Mouse (Mus musculus) kidney, adult 8-10 months (tissue): ENCODE results near the gene BC030500.
A peak's percentile ranks its signal among the peaks of the same experiment; 100 is the strongest.

Source experiments
- DNase-seq, 2 experiments: peaks; one replicate each; pipeline ENCODE4 v3.0.0; 2022

BC030500 gene

DNA sequence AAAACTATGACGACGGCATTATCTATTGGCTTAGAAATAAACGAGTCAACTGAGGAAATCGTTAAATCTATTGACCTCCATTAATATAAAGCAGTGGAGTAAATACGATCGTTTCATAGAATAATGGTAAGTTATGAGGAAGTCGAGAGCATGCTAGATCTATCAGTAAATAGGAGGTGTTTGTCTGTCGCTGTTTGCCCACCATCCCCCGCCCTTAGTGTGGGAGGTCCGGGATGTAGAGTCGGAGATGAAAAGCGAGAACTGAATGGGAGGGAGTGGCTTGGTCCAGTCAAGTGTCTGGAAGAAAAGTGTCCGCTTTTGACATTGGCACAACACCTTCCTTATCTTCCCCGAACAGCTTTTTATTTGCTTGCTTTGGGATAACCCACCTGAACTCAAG, at the start of gene BC030500:
Gene BC030500 (plus strand): TSS at position 79 of the 400 bp plus-strand sequence.
- no peak for DNase-seq

DNA sequence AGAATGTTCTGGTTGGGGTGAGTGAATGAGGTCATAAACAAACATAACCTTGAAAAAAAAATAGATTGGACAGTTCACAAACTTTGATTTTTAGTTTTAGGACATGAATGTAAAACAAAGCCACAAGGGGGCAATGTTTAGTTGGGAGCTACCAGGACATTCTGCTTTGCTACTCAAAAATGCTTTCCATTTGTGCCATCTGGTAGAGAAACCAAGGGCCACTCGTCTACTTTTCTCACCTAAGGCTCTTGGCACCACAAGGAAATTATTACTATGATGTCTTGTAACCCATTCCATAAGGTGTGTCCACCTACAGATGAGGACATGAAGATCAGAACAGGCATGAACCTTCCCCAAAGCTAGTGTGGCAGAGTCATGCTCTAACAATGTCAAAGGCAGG, 25.1 kb upstream of the BC030500 start:
- no peak for DNase-seq

DNA sequence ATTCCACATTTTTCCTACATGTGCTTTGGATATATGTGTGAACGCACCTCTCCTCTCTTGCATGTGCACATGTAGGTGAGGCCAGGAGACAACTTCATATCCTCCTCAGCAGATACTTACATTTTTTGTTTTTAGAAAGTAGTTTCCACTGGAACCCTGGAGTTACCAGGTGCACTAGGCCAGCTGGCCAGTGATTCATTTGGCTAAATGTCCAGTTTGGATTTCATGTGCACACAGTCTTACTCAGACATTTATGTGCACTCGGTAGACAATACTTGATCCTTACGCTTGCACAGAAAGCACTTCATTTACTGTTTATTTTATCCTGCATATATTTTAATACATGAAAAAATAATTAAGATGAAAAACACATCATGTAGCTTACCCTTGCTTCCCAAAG, 21.0 kb upstream of the BC030500 start:
- no peak for DNase-seq

DNA sequence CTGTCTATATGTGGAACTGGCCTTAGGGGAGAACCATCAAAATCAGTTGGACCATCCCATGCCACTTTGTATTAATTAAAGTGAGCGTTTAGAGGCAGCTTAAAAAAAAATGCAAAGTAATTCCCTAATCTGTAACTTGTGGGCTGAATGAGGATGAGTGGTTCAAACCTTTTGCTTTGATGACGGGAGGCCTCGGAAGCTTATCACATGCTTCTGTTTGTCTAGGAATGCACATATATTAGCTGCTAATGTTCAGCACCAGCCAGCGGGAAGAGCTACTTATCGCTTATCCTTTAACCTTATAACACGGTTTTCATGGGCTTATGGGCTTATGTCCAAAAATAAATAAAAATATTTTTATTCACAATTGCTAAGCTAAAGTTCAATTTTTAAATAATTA, 15.6 kb upstream of the BC030500 start:
- DNase-seq = no peak

DNA sequence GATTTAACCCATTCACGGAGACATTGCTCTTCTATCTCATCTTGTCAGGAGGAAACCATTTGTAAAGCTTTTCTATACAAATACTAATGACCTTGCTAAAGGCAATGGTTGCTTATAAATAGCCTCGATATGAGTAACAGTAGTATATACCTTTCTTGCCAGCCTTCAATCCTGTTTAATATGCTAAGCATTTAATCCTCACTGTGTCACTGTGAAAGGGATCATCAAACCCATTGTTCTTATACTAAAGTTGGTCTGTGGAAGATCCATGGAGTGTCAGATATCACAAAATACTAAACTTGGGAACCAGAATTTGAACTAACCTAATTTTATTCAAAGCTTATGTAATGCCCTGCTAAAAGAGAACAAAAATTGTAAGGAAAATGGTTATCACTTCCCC, 7.1 kb upstream of the BC030500 start:
- DNase-seq = no peak

DNA sequence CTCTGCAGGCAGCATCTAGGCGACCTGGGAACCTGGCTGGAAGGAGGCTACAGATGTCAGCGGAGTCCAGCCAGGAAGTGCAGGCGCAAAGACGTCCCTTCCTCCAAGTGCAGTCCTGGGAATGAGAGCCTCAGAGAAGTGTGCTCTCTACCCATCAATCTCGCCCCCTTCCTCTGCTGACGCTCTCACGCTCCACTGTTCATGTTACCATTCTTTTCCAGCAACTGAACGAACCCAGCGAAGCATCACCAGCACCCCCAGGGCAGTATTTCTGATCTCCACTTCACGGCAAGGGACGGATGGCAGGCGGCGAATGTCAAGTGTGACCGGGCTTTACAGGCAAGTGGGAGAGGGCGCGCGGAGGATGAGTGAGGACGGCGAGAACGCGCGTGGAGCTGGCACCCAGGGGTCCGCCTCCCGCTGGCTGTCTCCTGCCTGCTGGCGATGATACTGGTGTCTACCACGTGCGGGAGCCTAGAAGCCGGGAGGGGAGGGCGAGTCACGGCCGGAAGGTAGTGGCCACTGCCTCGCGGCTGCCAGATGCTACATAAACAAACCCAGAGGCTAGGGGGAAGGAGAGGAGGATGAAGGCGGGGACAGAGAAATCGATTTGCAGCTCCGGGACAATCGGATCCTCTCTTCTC, 763 bp downstream of the BC030500 start, which contains the start of gene Galntl6:
Gene Galntl6 (minus strand): TSS at position 445 of the 644 bp plus-strand sequence.
- no peak for DNase-seq

DNA sequence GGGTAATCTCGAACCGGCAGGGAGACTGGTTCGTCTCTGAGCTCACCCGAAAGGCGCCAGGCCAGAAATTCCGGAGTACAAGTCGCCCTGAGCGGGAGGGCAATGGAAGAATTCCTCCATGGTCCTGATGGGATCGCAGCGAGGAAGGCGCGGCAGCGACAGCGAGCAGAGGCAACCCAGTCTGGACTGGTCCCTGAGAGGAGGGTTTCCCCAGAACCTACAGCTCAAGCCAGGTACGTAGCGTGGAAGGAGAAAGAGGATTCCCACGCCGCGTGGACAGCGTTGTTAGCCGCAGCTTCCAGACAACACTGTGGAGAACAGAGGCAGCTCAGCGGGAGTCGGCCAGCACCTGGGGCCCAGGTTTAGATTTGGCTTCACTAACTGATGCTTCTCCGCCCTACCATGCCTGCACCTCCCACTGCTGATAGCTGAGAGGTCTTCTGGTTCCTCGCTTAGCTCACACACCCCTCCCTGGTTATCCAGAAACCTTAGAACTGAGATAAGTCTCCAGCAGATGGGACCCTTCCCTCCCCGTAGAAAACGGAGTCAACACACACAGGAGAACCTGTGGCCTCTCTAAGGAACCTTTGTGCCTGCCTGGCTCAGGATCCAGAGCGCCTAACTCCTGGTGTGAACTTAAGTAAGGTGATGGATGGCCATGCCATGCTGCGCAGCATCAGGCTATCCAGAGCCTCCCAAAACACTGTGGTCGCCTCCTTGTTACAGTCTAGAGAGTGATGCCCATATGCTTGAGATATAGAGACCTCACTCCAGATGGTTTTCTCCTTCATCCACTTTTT, 1.5 kb downstream of the BC030500 start:
- DNase-seq = peak in 1 of 2 experiments; percentile 2

DNA sequence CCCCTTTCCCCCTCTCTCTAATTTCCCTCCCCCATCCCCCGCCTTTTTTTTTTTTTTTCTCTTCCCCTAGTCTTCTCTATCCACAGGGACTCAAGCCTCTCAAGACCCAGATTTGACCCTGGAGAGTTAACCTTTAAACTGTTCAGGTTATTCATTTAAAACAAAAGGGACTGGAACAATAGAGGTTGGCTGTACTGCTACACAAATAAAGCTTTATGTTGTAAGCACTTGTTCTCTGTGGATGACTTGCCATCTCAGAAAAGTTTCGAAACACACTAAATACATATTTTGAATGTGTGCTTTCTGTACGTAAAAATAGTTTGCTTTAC, 2.0 kb downstream of the BC030500 start:
- no peak for DNase-seq

DNA sequence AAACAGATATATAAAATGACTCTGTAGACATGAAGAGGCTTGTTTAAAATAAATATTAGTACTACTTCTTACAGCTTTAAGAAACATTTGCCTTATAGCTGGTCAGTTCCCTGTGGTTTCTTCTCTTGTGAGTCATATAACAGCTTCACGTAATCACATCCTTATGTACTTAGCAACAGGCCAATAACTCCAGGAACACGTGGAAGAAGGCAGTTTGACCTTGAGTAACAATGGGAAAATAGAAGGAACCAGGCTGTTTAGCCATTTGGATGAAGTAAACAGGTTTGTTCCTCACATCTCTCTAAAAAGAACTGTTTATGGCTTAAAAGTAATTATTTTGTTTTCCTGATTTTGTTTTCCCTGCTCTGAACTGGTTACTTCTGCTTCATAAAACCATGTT, 3.6 kb downstream of the BC030500 start:
- DNase-seq = no peak

DNA sequence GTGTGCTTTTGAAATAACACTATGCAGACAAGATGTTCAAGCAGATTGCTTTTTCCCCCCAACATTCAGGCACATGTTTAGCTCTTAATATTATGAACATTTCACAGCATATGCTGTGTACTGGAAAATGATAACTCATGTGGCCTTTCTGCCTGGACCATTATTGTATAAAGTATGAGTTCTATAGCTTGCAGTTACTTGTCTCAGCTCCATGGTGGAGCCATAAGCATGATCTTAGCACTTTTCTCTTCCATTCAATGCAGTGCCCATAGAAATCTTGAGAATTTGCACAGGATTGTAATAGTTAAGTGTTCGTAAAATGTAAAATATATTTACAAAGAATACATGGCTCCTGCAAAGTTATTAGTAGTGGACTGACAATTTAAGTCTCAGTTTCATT, 19.5 kb downstream of the BC030500 start:
- no peak for DNase-seq

DNA sequence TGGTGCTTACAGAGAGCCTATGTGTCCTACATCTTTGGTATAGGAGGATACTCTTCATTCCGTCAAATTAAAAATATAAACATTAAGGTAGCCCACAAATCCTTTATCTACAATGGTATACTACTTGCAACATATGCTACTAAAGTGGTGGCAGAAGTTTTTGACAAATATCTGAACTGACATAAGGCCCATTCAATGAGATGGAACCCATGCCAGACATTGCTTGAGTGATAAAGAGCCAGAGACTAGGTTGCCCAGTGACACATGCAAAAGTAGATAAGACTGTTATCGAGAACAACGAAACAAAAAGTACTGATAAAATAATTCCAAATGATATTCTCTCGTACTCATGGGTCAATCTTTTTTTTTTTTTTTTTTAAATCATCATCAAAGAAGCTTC, 32.2 kb downstream of the BC030500 start:
- DNase-seq = no peak

DNA sequence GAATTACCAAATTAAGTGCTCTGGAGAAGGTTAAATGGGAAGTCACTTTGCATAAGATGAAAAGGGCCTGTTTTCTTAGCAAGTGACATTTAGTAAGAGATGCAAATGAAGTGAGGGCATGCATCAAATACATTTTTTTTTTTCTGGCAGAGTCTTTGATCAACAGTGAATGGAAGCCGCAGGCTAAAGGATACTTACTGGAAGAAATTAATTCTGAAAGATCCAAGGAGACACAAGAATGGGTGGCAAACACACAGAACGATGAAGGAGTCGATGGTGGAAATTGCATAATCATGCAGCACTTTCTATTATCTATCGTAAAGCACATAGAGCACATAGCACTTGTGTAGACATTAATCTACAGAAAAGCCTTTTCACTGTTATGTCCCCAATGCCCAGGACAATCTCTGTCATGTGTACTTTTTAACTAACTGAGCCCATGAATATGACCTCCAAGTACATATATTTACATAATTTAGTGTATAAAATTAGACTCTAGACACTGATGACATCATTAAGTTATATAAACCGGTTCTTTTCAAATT, 45.7 kb downstream of the BC030500 start:
- DNase-seq = no peak
